Mouse (Mus musculus) spleen, adult 2 months (tissue): ENCODE measurements around the gene Tex14.

Experiments
- CTCF ChIP-seq: fragments of 200-500 bp; IDR thresholded peaks from 2 replicates; pipeline ENCODE4 v1.5.1; 2011; ENCODE audit warnings: mild to moderate bottlenecking, inconsistent platforms; ENCODE audit not compliant: insufficient read depth, insufficient read length, insufficient replicate concordance; ENCODE audit errors: extremely low read depth
- POLR2A ChIP-seq: fragments of 200-500 bp; IDR thresholded peaks from 2 replicates; pipeline ENCODE4 v1.6.1; 2011; ENCODE audit warnings: low read depth, low read length, inconsistent platforms

GRCm38 (mm10) chr11:87574520-87575180 lies 169.8 kb downstream of the Tex14 start:
- TF ChIP-seq POLR2A (no peak), CTCF (no peak)
